Mouse (Mus musculus) kidney, adult 9 months (tissue): ENCODE data around the gene Bbs9.

Source experiments
- DNase-seq: peaks from one replicate; pipeline ENCODE4 v3.0.0; 2022

Gene Bbs9

GRCm38 (mm10) chr9:22539546-22539945, 64.0 kb downstream of the Bbs9 start:
- no peak for DNase-seq

GRCm38 (mm10) chr9:22541130-22541529, 65.6 kb downstream of the Bbs9 start:
- DNase-seq: no peak

- no peak for DNase-seq
Observed at GRCm38 (mm10) chr9:22543467-22543866, 68.0 kb downstream of the Bbs9 start.

GRCm38 (mm10) chr9:22544349-22545341, 69.1 kb downstream of the Bbs9 start:
- no peak for DNase-seq

GRCm38 (mm10) chr9:22551273-22551672, 75.8 kb downstream of the Bbs9 start:
- no peak for DNase-seq

- DNase-seq: no peak
Observed at GRCm38 (mm10) chr9:22556076-22556475, 80.6 kb downstream of the Bbs9 start.

GRCm38 (mm10) chr9:22557467-22557866, 82.0 kb downstream of the Bbs9 start:
- DNase-seq: peak; percentile 82

- no peak for DNase-seq
Observed at GRCm38 (mm10) chr9:22563612-22564347, 88.3 kb downstream of the Bbs9 start.

GRCm38 (mm10) chr9:22567726-22568125, 92.2 kb downstream of the Bbs9 start:
- DNase-seq: peak; percentile 82

GRCm38 (mm10) chr9:22576426-22577139, 101.1 kb downstream of the Bbs9 start:
- DNase-seq: no peak

GRCm38 (mm10) chr9:22578266-22578665, 102.8 kb downstream of the Bbs9 start:
- DNase-seq: no peak

GRCm38 (mm10) chr9:22584221-22584620, 108.7 kb downstream of the Bbs9 start:
- DNase-seq: no peak

GRCm38 (mm10) chr9:22593032-22593431, 117.5 kb downstream of the Bbs9 start:
- DNase-seq: no peak

- no peak for DNase-seq
Observed at GRCm38 (mm10) chr9:22596650-22597049, 121.1 kb downstream of the Bbs9 start.

GRCm38 (mm10) chr9:22613271-22613824, 137.8 kb downstream of the Bbs9 start:
- DNase-seq: no peak

- DNase-seq: no peak
Observed at GRCm38 (mm10) chr9:22619245-22619644, 143.7 kb downstream of the Bbs9 start.

- DNase-seq: peak; percentile 42
Observed at GRCm38 (mm10) chr9:22624966-22625365, 149.5 kb downstream of the Bbs9 start.

GRCm38 (mm10) chr9:22626014-22626413, 150.5 kb downstream of the Bbs9 start:
- no peak for DNase-seq

GRCm38 (mm10) chr9:22627912-22628311, 152.4 kb downstream of the Bbs9 start:
- no peak for DNase-seq

- DNase-seq: no peak
Observed at GRCm38 (mm10) chr9:22632800-22633485, 157.4 kb downstream of the Bbs9 start.

- DNase-seq: no peak
Observed at GRCm38 (mm10) chr9:22638502-22638901, 163.0 kb downstream of the Bbs9 start.
